Mouse (Mus musculus): ENCODE measurements at regions not wholly inside any gene's neighbourhood (a gene's known extent, or its start where the extent isn't known, plus 50 kb on each side); places are given as distances from the start of the nearest gene placed in this dataset.

DNA sequence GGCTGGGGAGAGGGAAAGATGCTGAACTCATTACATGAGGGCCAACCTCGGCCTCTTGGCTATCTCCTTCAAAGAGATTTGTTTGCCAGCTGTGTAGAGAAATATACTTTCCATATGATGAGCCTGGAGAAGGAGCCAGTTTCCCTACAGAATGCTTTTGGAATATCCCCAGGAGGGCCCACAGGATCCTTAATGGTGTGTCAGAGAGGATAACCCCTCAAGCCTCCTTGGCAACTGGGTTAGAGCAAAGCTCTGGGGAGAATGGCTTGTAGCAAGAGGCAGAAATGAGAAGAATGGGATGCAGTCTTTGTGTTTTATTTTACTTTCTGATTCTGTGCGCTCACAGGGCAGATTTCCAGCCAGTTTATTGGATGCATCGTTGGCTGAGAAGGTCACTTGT, 353.9 kb downstream of the Dmrt2 start:
- Histone ChIP-seq H3K27ac (ENCODE audit: insufficient read depth, low read depth, low read length) (no peak overlapping the region), H3K4me1 (ENCODE audit: control insufficient read depth, insufficient read depth, insufficient read length, low read length) (no peaks in the 10 kb centered on the region), H3K27me3 (ENCODE audit: control insufficient read depth, insufficient read depth, low read length) (no peaks in the 10 kb centered on the region; the same call in 1 of the 2 replicates), H3K36me3 (ENCODE audit: control insufficient read depth, insufficient read depth, low read length) (no peaks in the 10 kb centered on the region), H3K4me3 (ENCODE audit: low read depth, low read length) (no peak overlapping the region)
- 60% methylated on average over 3 of the region's 3 CpGs for WGBS
- TF ChIP-seq CTCF (IDR thresholded peaks at IDR 0.05; ENCODE audit: extremely low read depth, insufficient read length, insufficient replicate concordance, low read depth, low read length), result no peak
- no peak for TF ChIP-seq POLR2A (IDR thresholded peaks at IDR 0.05; ENCODE audit: low read depth, low read length)

DNA sequence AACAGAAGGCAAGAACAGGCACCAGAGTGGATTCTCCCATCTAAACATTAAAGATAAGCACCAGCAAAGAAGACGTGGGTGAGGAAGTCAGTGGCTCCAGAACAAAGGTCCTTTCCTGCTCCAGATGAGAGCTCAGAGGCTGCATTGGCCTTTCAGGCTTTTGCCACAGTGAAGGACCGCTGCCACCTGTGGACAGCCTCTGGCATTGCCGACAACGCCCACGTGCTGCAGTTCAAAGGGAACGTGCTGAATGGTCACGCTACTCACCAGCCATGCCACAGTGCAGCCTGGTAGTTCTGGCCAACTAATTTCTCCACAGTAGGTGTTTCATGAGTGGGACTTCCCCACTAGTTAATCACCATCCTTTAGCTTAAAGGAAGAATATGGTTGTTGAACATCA, 365.1 kb downstream of the Dmrt2 start:
- Histone ChIP-seq H3K27ac (ENCODE audit: insufficient read depth, low read depth, low read length) (no peak overlapping the region), H3K4me1 (ENCODE audit: control insufficient read depth, insufficient read depth, insufficient read length, low read length) (no peaks in the 10 kb centered on the region), H3K4me3 (ENCODE audit: low read depth, low read length) (no peak overlapping the region), H3K36me3 (ENCODE audit: control insufficient read depth, insufficient read depth, low read length) (no peaks in the 10 kb centered on the region), H3K27me3 (ENCODE audit: control insufficient read depth, insufficient read depth, low read length) (no peaks in the 10 kb centered on the region)
- TF ChIP-seq POLR2A (IDR thresholded peaks at IDR 0.05; ENCODE audit: low read depth, low read length) (no peak), CTCF (IDR thresholded peaks at IDR 0.05; ENCODE audit: extremely low read depth, insufficient read length, insufficient replicate concordance, low read depth, low read length) (peak; percentile 22; the same call in 1 of the 2 replicates)
- 4% methylated on average over 7 of the region's 7 CpGs for WGBS

DNA sequence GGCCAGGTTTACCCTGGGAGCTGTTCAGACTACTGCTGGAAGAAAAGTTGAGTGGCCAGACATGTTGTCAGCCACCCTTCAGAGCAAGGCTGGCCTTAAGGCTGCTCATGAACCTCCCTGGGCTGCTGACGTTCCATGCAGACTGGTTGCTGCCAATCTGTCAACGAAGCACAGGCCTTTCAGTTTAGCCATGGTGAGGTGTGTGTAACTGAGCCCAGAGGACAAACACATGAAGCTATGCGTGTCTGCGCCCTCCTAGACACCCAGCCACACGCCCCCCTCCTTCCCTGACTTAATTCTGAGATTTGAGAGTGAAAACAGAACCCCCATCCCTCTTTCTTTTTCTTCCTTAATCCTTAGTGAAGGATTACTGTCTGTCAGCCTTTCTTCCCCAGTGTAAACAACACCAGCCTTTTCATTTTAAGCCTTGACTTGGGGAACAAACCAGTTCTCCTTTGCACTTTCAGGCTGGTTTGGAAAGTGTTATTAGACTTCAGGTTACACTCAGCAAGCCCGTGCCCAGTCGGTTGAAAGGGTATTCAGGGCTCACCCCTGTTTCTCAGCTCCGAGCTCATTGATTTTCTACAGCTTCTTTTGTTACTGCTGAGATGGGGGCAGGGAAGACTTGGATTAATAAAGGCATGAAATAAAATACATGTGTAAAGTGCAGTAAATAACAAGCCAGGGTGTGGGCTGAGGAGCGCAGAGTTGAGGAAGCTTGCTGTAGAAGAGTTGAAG, 379.4 kb downstream of the Dmrt2 start:
- Histone ChIP-seq H3K27me3 (ENCODE audit: control insufficient read depth, insufficient read depth, low read length) (no peaks in the 10 kb centered on the region), H3K27ac (ENCODE audit: insufficient read depth, low read depth, low read length) (no peak overlapping the region), H3K4me1 (ENCODE audit: control insufficient read depth, insufficient read depth, insufficient read length, low read length) (no peaks in the 10 kb centered on the region), H3K36me3 (ENCODE audit: control insufficient read depth, insufficient read depth, low read length) (no peaks in the 10 kb centered on the region), H3K4me3 (ENCODE audit: low read depth, low read length) (no peak overlapping the region)
- 41% methylated on average over 9 of the region's 9 CpGs for WGBS
- no peak for TF ChIP-seq CTCF (IDR thresholded peaks at IDR 0.05; ENCODE audit: extremely low read depth, insufficient read length, insufficient replicate concordance, low read depth, low read length)
- TF ChIP-seq POLR2A (IDR thresholded peaks at IDR 0.05; ENCODE audit: low read depth, low read length), result no peak

DNA sequence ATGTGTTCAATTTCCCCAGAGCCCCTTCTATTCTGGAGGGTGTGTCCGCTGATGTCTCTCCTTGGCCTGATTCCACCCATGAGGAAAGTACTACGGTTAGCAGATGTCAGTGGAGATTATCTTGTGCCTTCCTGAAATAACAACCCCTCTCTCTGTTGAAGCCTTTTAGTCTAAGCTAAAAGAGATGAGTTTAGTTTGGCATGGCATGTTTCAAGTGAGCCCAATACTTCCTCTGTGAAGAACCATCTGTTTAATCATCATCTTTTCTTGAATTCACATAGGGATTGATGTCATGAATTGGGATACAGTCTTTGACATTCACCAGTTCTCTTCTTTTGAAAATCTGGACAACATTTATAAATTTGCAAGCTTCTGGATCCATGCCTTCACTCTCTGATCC, 387.5 kb downstream of the Dmrt2 start:
- H3K4me1 ChIP-seq (ENCODE audit: control insufficient read depth, insufficient read depth, insufficient read length, low read length), result no peaks in the 10 kb centered on the region
- H3K4me3 ChIP-seq (ENCODE audit: low read depth, low read length), result no peak overlapping the region
- no peaks in the 10 kb centered on the region for H3K27me3 ChIP-seq (ENCODE audit: control insufficient read depth, insufficient read depth, low read length)
- WGBS, result 76% methylated on average over 2 of the region's 2 CpGs
- TF ChIP-seq CTCF (IDR thresholded peaks at IDR 0.05; ENCODE audit: extremely low read depth, insufficient read length, insufficient replicate concordance, low read depth, low read length) (no peak), POLR2A (IDR thresholded peaks at IDR 0.05; ENCODE audit: low read depth, low read length) (no peak)
- H3K27ac ChIP-seq (ENCODE audit: insufficient read depth, low read depth, low read length), result no peak overlapping the region
- H3K36me3 ChIP-seq (ENCODE audit: control insufficient read depth, insufficient read depth, low read length), result no peaks in the 10 kb centered on the region

DNA sequence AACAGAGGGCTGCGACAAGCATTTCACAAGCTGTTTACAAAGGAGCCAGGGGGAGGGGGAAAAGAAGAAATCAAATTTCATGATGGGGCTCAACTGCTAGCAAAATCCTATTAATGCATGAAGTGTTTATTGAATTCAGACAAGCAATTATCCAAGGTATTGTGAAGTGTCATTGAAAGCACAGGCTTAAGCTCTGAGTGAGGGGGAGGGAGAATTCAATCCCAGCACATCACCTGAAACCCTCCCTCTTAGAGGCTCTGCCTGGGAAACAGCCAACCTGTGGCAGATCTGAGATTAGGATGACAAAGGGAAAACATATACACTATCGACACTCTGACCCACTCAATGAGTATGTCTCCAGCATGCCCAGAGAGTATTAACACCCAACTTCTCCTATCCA, 396.3 kb downstream of the Dmrt2 start:
- no peaks in the 10 kb centered on the region for H3K36me3 ChIP-seq (ENCODE audit: control insufficient read depth, insufficient read depth, low read length)
- 60% methylated on average over 2 of the region's 2 CpGs for WGBS

DNA sequence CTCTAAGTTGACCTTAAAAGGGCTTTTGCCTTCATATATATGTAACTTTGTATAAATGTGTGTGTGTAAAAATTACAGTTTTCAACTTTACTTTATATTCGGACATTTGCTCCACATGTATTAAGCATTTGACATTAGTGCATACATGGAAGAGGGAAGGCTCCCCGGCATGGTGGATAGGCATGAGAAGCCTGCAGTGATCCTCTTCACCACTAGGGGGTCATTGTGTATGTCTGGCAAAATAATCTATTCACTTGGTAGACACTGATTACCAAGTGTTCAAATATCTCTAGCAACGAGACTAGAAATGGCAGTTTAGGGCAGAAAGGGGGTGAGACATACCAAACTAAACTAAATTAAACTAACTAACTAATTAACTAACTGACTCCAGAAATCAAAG, 397.7 kb downstream of the Dmrt2 start:
- Histone ChIP-seq H3K27ac (ENCODE audit: insufficient read depth, low read depth, low read length) (no peak overlapping the region), H3K4me3 (ENCODE audit: low read depth, low read length) (no peak overlapping the region), H3K4me1 (ENCODE audit: control insufficient read depth, insufficient read depth, insufficient read length, low read length) (no peaks in the 10 kb centered on the region), H3K27me3 (ENCODE audit: control insufficient read depth, insufficient read depth, low read length) (no peaks in the 10 kb centered on the region), H3K36me3 (ENCODE audit: control insufficient read depth, insufficient read depth, low read length) (no peaks in the 10 kb centered on the region)
- TF ChIP-seq POLR2A (IDR thresholded peaks at IDR 0.05; ENCODE audit: low read depth, low read length) (no peak), CTCF (IDR thresholded peaks at IDR 0.05; ENCODE audit: extremely low read depth, insufficient read length, insufficient replicate concordance, low read depth, low read length) (peak; percentile 11; the same call in 1 of the 2 replicates)
- WGBS, result 78% methylated on average over 3 of the region's 3 CpGs

More for the DNA sequence above, 396.3 kb downstream of the Dmrt2 start:
- Histone ChIP-seq H3K4me3 (ENCODE audit: low read depth, low read length) (no peak overlapping the region), H3K27me3 (ENCODE audit: control insufficient read depth, insufficient read depth, low read length) (no peaks in the 10 kb centered on the region), H3K4me1 (ENCODE audit: control insufficient read depth, insufficient read depth, insufficient read length, low read length) (no peaks in the 10 kb centered on the region), H3K27ac (ENCODE audit: insufficient read depth, low read depth, low read length) (no peak overlapping the region)
- TF ChIP-seq CTCF (IDR thresholded peaks at IDR 0.05; ENCODE audit: extremely low read depth, insufficient read length, insufficient replicate concordance, low read depth, low read length) (no peak), POLR2A (IDR thresholded peaks at IDR 0.05; ENCODE audit: low read depth, low read length) (no peak)

DNA sequence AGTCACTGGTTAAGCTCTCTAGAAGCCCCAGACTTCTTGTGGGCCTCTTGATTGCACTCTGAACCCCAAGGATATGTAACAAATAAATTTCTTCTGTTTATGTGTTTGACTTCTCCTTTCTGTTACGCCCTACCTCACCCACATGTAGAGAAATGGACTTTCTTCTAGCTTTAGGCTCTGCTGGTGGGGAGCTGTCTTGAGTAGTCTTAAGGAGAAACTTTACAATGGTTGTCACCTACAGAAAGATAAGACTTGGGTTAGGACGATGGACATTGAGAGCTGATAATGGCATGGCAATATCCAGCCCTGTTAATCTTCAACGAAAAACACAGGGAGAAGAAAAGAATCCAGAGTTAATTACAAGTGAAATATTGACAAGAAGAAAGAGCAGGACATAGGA, 416.1 kb downstream of the Dmrt2 start:
- no peak overlapping the region for H3K4me3 ChIP-seq (ENCODE audit: low read depth, low read length)
- 27% methylated on average over 3 of the region's 3 CpGs for WGBS
- H3K36me3 ChIP-seq (ENCODE audit: control insufficient read depth, insufficient read depth, low read length), result no peaks in the 10 kb centered on the region
- no peaks in the 10 kb centered on the region for H3K27me3 ChIP-seq (ENCODE audit: control insufficient read depth, insufficient read depth, low read length)
- H3K4me1 ChIP-seq (ENCODE audit: control insufficient read depth, insufficient read depth, insufficient read length, low read length), result no peaks in the 10 kb centered on the region
- no peak for TF ChIP-seq CTCF (IDR thresholded peaks at IDR 0.05; ENCODE audit: extremely low read depth, insufficient read length, insufficient replicate concordance, low read depth, low read length)
- no peak for TF ChIP-seq POLR2A (IDR thresholded peaks at IDR 0.05; ENCODE audit: low read depth, low read length)
- H3K27ac ChIP-seq (ENCODE audit: insufficient read depth, low read depth, low read length), result no peak overlapping the region
